In the genomic region with DNA sequence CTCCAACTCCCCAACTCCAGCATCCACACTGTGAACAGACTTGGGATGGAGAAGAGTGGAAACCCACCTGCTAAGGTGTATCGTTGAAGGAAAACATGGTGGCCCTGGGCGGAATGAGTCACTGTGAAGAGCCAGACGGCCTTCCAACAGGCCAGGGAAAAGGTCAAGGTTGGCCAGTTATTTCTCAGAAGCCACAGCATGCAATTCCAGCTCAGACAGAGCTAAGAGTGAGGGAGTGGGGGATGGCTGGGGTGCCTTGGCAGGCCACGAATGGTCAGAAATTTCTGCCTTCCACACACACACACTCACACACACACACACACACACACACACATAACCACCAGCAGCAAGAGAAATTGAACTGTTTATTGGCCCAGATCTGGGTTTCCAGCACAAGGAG, we compare ENCODE assay signal across 30 mouse cellular contexts. TPM values are rescaled to one million over a fixed set of nuclear protein-coding genes. Genes with fewer than 3 reads are reported as not detected.
DNase-seq lines count a peak whose midpoint lies in the region; ATAC-seq and TF ChIP-seq lines count a peak whose summit lies in the region.
"Had no signal": no experiment of that assay in that cellular context is flagged by ENCODE, and none has a peak within 500 bp of the region (broad histone marks: within the 10 kb centered on the region; RNA-seq: fewer than 3 reads in every experiment).

No protein-coding gene starts in this region.

- H3K9ac ChIP-seq in liver, embryonic 15.5 days, result no peak overlapping the region
- no peak overlapping the region for H3K9ac ChIP-seq in lung, postnatal 0 days (replicated peaks; ENCODE audit: low read depth)
- H3K9ac ChIP-seq: forebrain, embryonic 12.5 days; forebrain, postnatal 0 days; heart, embryonic 15.5 days; hindbrain, embryonic 12.5 days; liver, embryonic 14.5 days; lung, embryonic 15.5 days; neural tube, embryonic 13.5 days; stomach, embryonic 15.5 days had no signal

- peak; percentile 34 for DNase-seq in adipocyte (ENCODE audit: low spot score)
- peak; percentile 59 for DNase-seq in adrenal gland, postnatal 10 days
- no peak for DNase-seq in urinary bladder, postnatal 4 days (ENCODE audit: low spot score in 2 of 2)
- no peak for DNase-seq in lung, postnatal 0 days (ENCODE audit: low spot score)
- DNase-seq in gastrocnemius, adult 8-10 months (ENCODE audit: low spot score in 2 of 2), result no peak
- DNase-seq: cerebellum, adult 18-20 months; cerebellum, postnatal 10 days; forebrain, postnatal 0 days; gastrocnemius, postnatal 14 days; kidney, adult 8-10 months; kidney, postnatal 10 days; layer of hippocampus, adult 9-11 months; lung, postnatal 36 days; right cerebral cortex, postnatal 25 days had no signal

- H3K36me3 ChIP-seq in megakaryocyte, embryonic 14.5 days (replicated peaks; ENCODE audit: low read length), result peaks cover 67% of the 10 kb centered on the region
- peaks cover 20% of the 10 kb centered on the region for H3K36me3 ChIP-seq in liver, embryonic 15.5 days (replicated peaks)
- peaks cover 23% of the 10 kb centered on the region; the same call in 1 of the 2 replicates for H3K36me3 ChIP-seq in lung, postnatal 0 days (ENCODE audit: insufficient read depth, low read length)

- no peaks in the 10 kb centered on the region for H3K9me3 ChIP-seq in megakaryocyte, embryonic 14.5 days
- no peaks in the 10 kb centered on the region for H3K9me3 ChIP-seq in liver, embryonic 15.5 days (replicated peaks)
- H3K9me3 ChIP-seq in lung, postnatal 0 days (ENCODE audit: low read length), result no peaks in the 10 kb centered on the region
- H3K9me3 ChIP-seq: forebrain, embryonic 12.5 days; G1E; heart, embryonic 10.5 days; heart, embryonic 15.5 days; hindbrain, embryonic 12.5 days; lung, embryonic 15.5 days; midbrain, embryonic 10.5 days; neural tube, embryonic 13.5 days; stomach, embryonic 15.5 days had no signal

- no peak overlapping the region for H3K4me2 ChIP-seq in liver, embryonic 15.5 days
- no peak overlapping the region for H3K4me2 ChIP-seq in lung, postnatal 0 days (replicated peaks; ENCODE audit: low read depth, low read length)
- H3K4me2 ChIP-seq: forebrain, embryonic 12.5 days; heart, embryonic 15.5 days; hindbrain, embryonic 12.5 days; lung, embryonic 15.5 days; neural tube, embryonic 13.5 days; stomach, embryonic 15.5 days had no signal

- H3K4me1 ChIP-seq in megakaryocyte, embryonic 14.5 days, result peaks cover 94% of the 10 kb centered on the region
- peaks cover 34% of the 10 kb centered on the region for H3K4me1 ChIP-seq in liver, embryonic 15.5 days (replicated peaks)
- no peaks in the 10 kb centered on the region for H3K4me1 ChIP-seq in lung, postnatal 0 days (ENCODE audit: insufficient read depth, low read depth, low read length)
- H3K4me1 ChIP-seq: forebrain, embryonic 12.5 days; heart, embryonic 10.5 days; heart, embryonic 15.5 days; hindbrain, embryonic 12.5 days; lung, embryonic 15.5 days; midbrain, embryonic 10.5 days; neural tube, embryonic 13.5 days; stomach, embryonic 15.5 days had no signal

- no peak for ATAC-seq in megakaryocyte, adult 5-6 weeks (ENCODE audit: poor library complexity, severe bottlenecking)
- ATAC-seq in liver, embryonic 15.5 days (ENCODE audit: insufficient read depth), result no peak
- ATAC-seq in lung, postnatal 0 days, result no peak
- ATAC-seq: forebrain, postnatal 0 days; hindbrain, postnatal 0 days; intestine, embryonic 16.5 days had no signal

- 0 out of 2 replicates have a peak overlapping the region, but pooled peaks have one; percentile 19 for H3K27ac ChIP-seq in liver, embryonic 15.5 days (replicated peaks)
- no peak overlapping the region for H3K27ac ChIP-seq in lung, postnatal 0 days (ENCODE audit: low read length)
- H3K27ac ChIP-seq: forebrain, embryonic 12.5 days; heart, embryonic 10.5 days; heart, embryonic 15.5 days; hindbrain, embryonic 12.5 days; hindbrain, postnatal 0 days; liver, embryonic 14.5 days; lung, embryonic 15.5 days; midbrain, embryonic 10.5 days; neural tube, embryonic 13.5 days; stomach, embryonic 15.5 days had no signal

- 59% methylated on average over 4 of the region's 4 CpGs for WGBS in liver, embryonic 15.5 days (ENCODE audit: insufficient replicate concordance)
- 78% methylated on average over 4 of the region's 4 CpGs for WGBS in lung, postnatal 0 days

- no peak for TF ChIP-seq CTCF in lung, postnatal 0 days (IDR thresholded peaks at IDR 0.05)

- no peak for TF ChIP-seq EP300 in lung, postnatal 0 days (IDR thresholded peaks at IDR 0.05)

- no peaks in the 10 kb centered on the region for H3K27me3 ChIP-seq in megakaryocyte, embryonic 14.5 days (replicated peaks)
- H3K27me3 ChIP-seq in liver, embryonic 15.5 days, result no peaks in the 10 kb centered on the region
- no peaks in the 10 kb centered on the region for H3K27me3 ChIP-seq in lung, postnatal 0 days (replicated peaks; ENCODE audit: insufficient read depth, low read length)
- H3K27me3 ChIP-seq: CH12.LX; forebrain, embryonic 12.5 days; heart, embryonic 15.5 days; hindbrain, embryonic 12.5 days; lung, embryonic 15.5 days; neural tube, embryonic 13.5 days; stomach, embryonic 15.5 days had no signal

- H3K4me3 ChIP-seq in megakaryocyte, embryonic 14.5 days (replicated peaks), result peak overlapping the region; percentile 85
- H3K4me3 ChIP-seq in liver, embryonic 15.5 days (replicated peaks), result no peak overlapping the region
- H3K4me3 ChIP-seq in lung, postnatal 0 days (ENCODE audit: low read depth, low read length), result no peak overlapping the region
- H3K4me3 ChIP-seq: forebrain, embryonic 12.5 days; heart, embryonic 10.5 days; heart, embryonic 15.5 days; hindbrain, embryonic 12.5 days; lung, embryonic 15.5 days; midbrain, embryonic 10.5 days; neural tube, embryonic 13.5 days; stomach, embryonic 15.5 days had no signal

RNA-seq across cellular contexts. Expression of gene Dnmt1, which starts 5.9 kb away (rescaled TPM):
- polyA plus RNA-seq in megakaryocyte, embryonic 14.5 days (2012; ENCODE audit: insufficient read depth, low replicate concordance), result 31.3 and 39.8 TPM in 2 replicates
- total RNA-seq in megakaryocyte, adult 5-6 weeks (2015), result 85.4 and 89.6 TPM in 2 replicates
- 165 and 171 TPM in 2 replicates for total RNA-seq in megakaryocyte, adult 5-6 weeks (2017)
- 10 to 100 TPM; 44.9 to 54.7 TPM for total RNA-seq in adrenal gland, postnatal 10 days (2021)
- polyA plus RNA-seq in liver, embryonic 15.5 days (2015; fragmentation: Nextera tagmentation; extraction: Ambion mirVana), result 54.5 and 59.1 TPM in 2 replicates
- polyA plus RNA-seq in lung, postnatal 0 days (2015; fragmentation: Nextera tagmentation; extraction: Ambion mirVana), result 14.5 and 15.5 TPM in 2 replicates
- total RNA-seq in gastrocnemius, adult 8-10 months (2022), result 1 to 10 TPM; 5.5 to 6.0 (median 5.8) TPM

RNA-seq across cellular contexts. Expression of gene S1pr2, which starts 11.0 kb away (rescaled TPM):
- polyA plus RNA-seq in megakaryocyte, embryonic 14.5 days (2012; ENCODE audit: insufficient read depth, low replicate concordance), result 4.0 and 8.4 TPM in 2 replicates
- total RNA-seq in megakaryocyte, adult 5-6 weeks (2015), result 7.5 and 8.9 TPM in 2 replicates
- total RNA-seq in megakaryocyte, adult 5-6 weeks (2017), result 2.8 and 3.0 TPM in 2 replicates
- 1 to 10 TPM; 7.4 to 9.7 TPM for total RNA-seq in adrenal gland, postnatal 10 days (2021)
- polyA plus RNA-seq in liver, embryonic 15.5 days (2015; fragmentation: Nextera tagmentation; extraction: Ambion mirVana), result 4.2 and 4.8 TPM in 2 replicates
- 60.8 and 62.3 TPM in 2 replicates for polyA plus RNA-seq in lung, postnatal 0 days (2015; fragmentation: Nextera tagmentation; extraction: Ambion mirVana)
- total RNA-seq in gastrocnemius, adult 8-10 months (2022), result 1 to 10 TPM in 1 of 4 experiments, under 1 TPM in 3; 0.46 to 1.1 (median 0.74) TPM

RNA-seq across cellular contexts. Expression of gene Mrpl4, which starts 36.9 kb away (rescaled TPM):
- polyA plus RNA-seq in megakaryocyte, embryonic 14.5 days (2012; ENCODE audit: insufficient read depth, low replicate concordance), result 62.4 and 63.4 TPM in 2 replicates
- 47.3 and 63.6 TPM in 2 replicates for total RNA-seq in megakaryocyte, adult 5-6 weeks (2015)
- total RNA-seq in megakaryocyte, adult 5-6 weeks (2017), result 44.5 and 50.3 TPM in 2 replicates
- 100 to 1,000 TPM; 121 to 125 TPM for total RNA-seq in adrenal gland, postnatal 10 days (2021)
- 62.1 and 66.9 TPM in 2 replicates for polyA plus RNA-seq in liver, embryonic 15.5 days (2015; fragmentation: Nextera tagmentation; extraction: Ambion mirVana)
- polyA plus RNA-seq in lung, postnatal 0 days (2015; fragmentation: Nextera tagmentation; extraction: Ambion mirVana), result 112 and 125 TPM in 2 replicates
- 10 to 100 TPM; 53.7 to 58.9 (median 55.7) TPM for total RNA-seq in gastrocnemius, adult 8-10 months (2022)

RNA-seq across cellular contexts. Expression of gene Icam1, which starts 50.2 kb away (rescaled TPM):
- 8.8 and 10.8 TPM in 2 replicates for polyA plus RNA-seq in megakaryocyte, embryonic 14.5 days (2012; ENCODE audit: insufficient read depth, low replicate concordance)
- 9.6 and 15.3 TPM in 2 replicates for total RNA-seq in megakaryocyte, adult 5-6 weeks (2015)
- 19.5 and 20.5 TPM in 2 replicates for total RNA-seq in megakaryocyte, adult 5-6 weeks (2017)
- 10 to 100 TPM; 10.8 to 12.4 TPM for total RNA-seq in adrenal gland, postnatal 10 days (2021)
- polyA plus RNA-seq in liver, embryonic 15.5 days (2015; fragmentation: Nextera tagmentation; extraction: Ambion mirVana), result 10.2 and 11.3 TPM in 2 replicates
- 236 and 352 TPM in 2 replicates for polyA plus RNA-seq in lung, postnatal 0 days (2015; fragmentation: Nextera tagmentation; extraction: Ambion mirVana)
- 1 to 10 TPM; 1.3 to 2.3 (median 1.4) TPM for total RNA-seq in gastrocnemius, adult 8-10 months (2022)

Comparison
In these comparisons a context has a peak if more than half of its experiments do, and no peak if none do; other contexts are left out.
1. DNase-seq: peak in adipocyte (single experiment) and adrenal gland, postnatal 10 days (single experiment); none in urinary bladder, postnatal 4 days (0 of 2), lung, postnatal 0 days (single experiment) and gastrocnemius, adult 8-10 months (0 of 2).
2. RNA of gene Dnmt1, which starts 5.9 kb away (total RNA-seq): 85.4 to 171 TPM in megakaryocyte, adult 5-6 weeks and 44.9 to 54.7 TPM in adrenal gland, postnatal 10 days; 5.5 to 6.0 TPM in gastrocnemius, adult 8-10 months; every median in the first group is over 4 times any median in the second.